Mouse (Mus musculus) olfactory bulb, adult 2 months (tissue): ENCODE measurements around the gene Cramp1l.

Source experiments
- CTCF ChIP-seq: fragments of 200-500 bp; IDR thresholded peaks from 2 replicates; pipeline ENCODE4 v1.5.1; 2012; ENCODE audit warnings: low read depth, mild to moderate bottlenecking, low read length, moderate library complexity; ENCODE audit not compliant: insufficient read depth
- POLR2A ChIP-seq: fragments of 200-500 bp; IDR thresholded peaks from 2 replicates; pipeline ENCODE4 v1.6.1; 2012; ENCODE audit warnings: mild to moderate bottlenecking, low read depth, low read length, moderate library complexity; ENCODE audit not compliant: insufficient read depth

DNA sequence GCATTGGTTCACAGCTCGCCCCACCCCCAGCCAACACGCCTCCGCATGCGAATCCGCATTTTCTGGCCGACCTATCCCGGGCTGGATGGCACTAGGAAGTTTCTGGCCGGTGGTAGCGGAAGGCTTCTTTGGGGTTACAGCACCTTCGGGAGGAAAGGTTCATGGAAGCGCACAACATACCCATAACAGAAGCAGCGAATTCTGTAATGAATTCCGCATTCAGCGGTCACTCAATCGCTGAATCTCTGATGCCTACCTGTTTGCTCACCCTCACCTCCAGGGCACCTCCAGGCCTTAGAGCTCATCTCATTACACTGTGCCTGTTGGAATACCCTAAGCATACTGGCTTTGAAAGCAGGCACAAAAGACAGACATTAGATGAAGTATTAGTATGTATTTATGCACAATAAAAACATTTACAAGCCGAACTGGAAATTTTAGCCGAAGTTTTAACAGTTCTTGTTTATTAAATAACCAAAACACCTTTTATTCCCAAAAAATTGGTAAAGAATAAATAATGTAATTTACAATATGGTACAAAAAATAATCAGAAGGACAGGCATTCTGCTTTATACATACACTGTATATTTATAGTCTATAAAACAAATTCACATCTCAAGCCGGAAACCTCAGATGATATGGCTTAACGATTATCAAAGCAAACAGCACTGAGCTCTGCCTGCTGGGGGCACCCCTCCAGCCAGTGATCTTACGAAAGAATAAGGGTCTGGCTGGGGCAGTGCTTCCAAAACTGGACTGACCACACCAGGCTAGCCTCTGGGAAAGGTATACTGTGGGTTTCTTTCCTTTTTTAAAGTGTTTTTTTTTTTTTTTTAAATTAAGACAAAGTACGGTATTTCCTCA is 54.5 kb downstream of the Cramp1l start:
- TF ChIP-seq POLR2A (no peak), CTCF (no peak)
